Mouse (Mus musculus) limb, embryonic 15.5 days (tissue): Measurements from ENCODE around the gene Map4k2. TPM values are rescaled to one million over a fixed set of nuclear protein-coding genes. Genes with fewer than 3 reads are reported as not detected.

Experiments
- ATAC-seq: fragments of 200-750 bp; cut with Nextera tagmentation; 2 replicates; pipeline ENCODE4 v1.8.0; 2017; ENCODE audit warnings: low read depth, moderate TSS enrichment; ENCODE audit not compliant: insufficient number of reproducible peaks, low FRiP score, low TSS enrichment
- H3K27ac ChIP-seq: fragments of 300-500 bp; sonication (generic); 2 replicates; pipeline ENCODE4 v1.5.1; 2015; ENCODE audit warnings: moderate library complexity, mild to moderate bottlenecking, inconsistent platforms
- H3K27me3 ChIP-seq: fragments of 300-500 bp; sonication (generic); 2 replicates; pipeline ENCODE4 v1.6.1; 2015; ENCODE audit warnings: inconsistent platforms
- H3K36me3 ChIP-seq: fragments of 300-500 bp; sonication (generic); 2 replicates; pipeline ENCODE4 v1.6.1; 2015; ENCODE audit warnings: inconsistent platforms
- H3K4me1 ChIP-seq: fragments of 300-500 bp; sonication (generic); 2 replicates; pipeline ENCODE4 v1.6.1; 2015; ENCODE audit warnings: inconsistent platforms
- H3K4me2 ChIP-seq: fragments of 300-500 bp; sonication (generic); 2 replicates; pipeline ENCODE4 v1.6.1; 2015; ENCODE audit warnings: mild to moderate bottlenecking, inconsistent platforms
- H3K4me3 ChIP-seq: fragments of 300-500 bp; sonication (generic); 2 replicates; pipeline ENCODE4 v1.5.1; 2015; ENCODE audit warnings: mild to moderate bottlenecking, inconsistent platforms
- H3K9ac ChIP-seq: fragments of 300-500 bp; sonication (generic); 2 replicates; pipeline ENCODE4 v1.6.1; 2015; ENCODE audit warnings: inconsistent platforms
- H3K9me3 ChIP-seq: fragments of 300-500 bp; sonication (generic); 2 replicates; pipeline ENCODE4 v1.6.1; 2016; ENCODE audit warnings: inconsistent platforms
- WGBS: fragments of 180-500 bp; shearing (Covaris S2); methylation state at CpG from one replicate; pipeline ENCODE4 v1.1.7; 2015; 5-methylcytosine and 5-hydroxymethylcytosine counted together
- polyA plus RNA-seq: library from polyadenylated mRNA; unstranded; fragments of >200 nt; fragmentation: Nextera tagmentation; extraction: Ambion mirVana; gene quantifications from 2 replicates; pipeline ENCODE4 v1.2.1, GENCODE M21; 2015

The Map4k2 gene
- polyA plus RNA-seq, 1 experiment from 2014 or later: 16.2 TPM

- H3K9me3 ChIP-seq: no peaks in the 10 kb centered on the region
- H3K4me2 ChIP-seq: no peak overlapping the region
- 0 out of 2 replicates have a peak, but pooled peaks cover 4% of the 10 kb centered on the region for H3K4me1 ChIP-seq
- H3K9ac ChIP-seq: no peak overlapping the region
- WGBS: 66% methylated on average over 8 of the region's 8 CpGs
- H3K27ac ChIP-seq: no peak overlapping the region
- H3K27me3 ChIP-seq: no peaks in the 10 kb centered on the region
- peaks cover 90% of the 10 kb centered on the region for H3K36me3 ChIP-seq
- no peak for ATAC-seq
- no peak overlapping the region for H3K4me3 ChIP-seq
These were observed 19.6 kb upstream of the Map4k2 start for GRCm38 (mm10) chr19:6321358-6321757.

- H3K9me3 ChIP-seq: no peaks in the 10 kb centered on the region
- 69% methylated on average over 33 of the region's 33 CpGs for WGBS
- H3K27me3 ChIP-seq: no peaks in the 10 kb centered on the region
- no peak overlapping the region for H3K4me3 ChIP-seq
- H3K27ac ChIP-seq: no peak overlapping the region
- H3K4me1 ChIP-seq: 0 out of 2 replicates have a peak, but pooled peaks cover 4% of the 10 kb centered on the region
- H3K4me2 ChIP-seq: no peak overlapping the region
- peaks cover 83% of the 10 kb centered on the region for H3K36me3 ChIP-seq
- no peak for ATAC-seq
- no peak overlapping the region for H3K9ac ChIP-seq
These were observed 18.9 kb upstream of the Map4k2 start for GRCm38 (mm10) chr19:6321786-6322621.

- no peak for ATAC-seq
- 83% methylated on average over 9 of the region's 9 CpGs for WGBS
These were observed 16.2 kb upstream of the Map4k2 start for GRCm38 (mm10) chr19:6324751-6325150.

GRCm38 (mm10) chr19:6331178-6331577 lies 9.8 kb upstream of the Map4k2 start:
- no peaks in the 10 kb centered on the region for H3K27me3 ChIP-seq
- H3K36me3 ChIP-seq: no peaks in the 10 kb centered on the region
- no peak overlapping the region for H3K9ac ChIP-seq
- no peak for ATAC-seq
- H3K4me3 ChIP-seq: no peak overlapping the region
- H3K9me3 ChIP-seq: no peaks in the 10 kb centered on the region
- WGBS: 50% methylated on average over 5 of the region's 5 CpGs
- no peak overlapping the region for H3K27ac ChIP-seq
- H3K4me2 ChIP-seq: no peak overlapping the region
- H3K4me1 ChIP-seq: peaks cover 13% of the 10 kb centered on the region

More at GRCm38 (mm10) chr19:6324751-6325150, 16.2 kb upstream of the Map4k2 start:
- H3K27me3 ChIP-seq: no peaks in the 10 kb centered on the region
- no peak overlapping the region for H3K27ac ChIP-seq
- peaks cover 57% of the 10 kb centered on the region for H3K36me3 ChIP-seq
- H3K4me2 ChIP-seq: no peak overlapping the region
- H3K4me1 ChIP-seq: 0 out of 2 replicates have a peak, but pooled peaks cover 4% of the 10 kb centered on the region
- no peak overlapping the region for H3K4me3 ChIP-seq
- no peak overlapping the region for H3K9ac ChIP-seq
- no peaks in the 10 kb centered on the region for H3K9me3 ChIP-seq

GRCm38 (mm10) chr19:6331719-6332516 lies 9.0 kb upstream of the Map4k2 start:
- Histone ChIP-seq H3K4me2 (0 out of 2 replicates have a peak overlapping the region, but pooled peaks have one; percentile 10), H3K9ac (no peak overlapping the region), H3K4me1 (peaks cover 20% of the 10 kb centered on the region), H3K27ac (no peak overlapping the region), H3K4me3 (no peak overlapping the region), H3K36me3 (peaks cover 3% of the 10 kb centered on the region), H3K9me3 (no peaks in the 10 kb centered on the region), H3K27me3 (no peaks in the 10 kb centered on the region)
- ATAC-seq: no peak
- WGBS: 24% methylated on average over 13 of the region's 13 CpGs

- H3K36me3 ChIP-seq: peaks cover 24% of the 10 kb centered on the region
- no peak overlapping the region for H3K9ac ChIP-seq
- H3K4me1 ChIP-seq: peaks cover 28% of the 10 kb centered on the region
- peak overlapping the region; percentile 79 for H3K4me3 ChIP-seq
- H3K27ac ChIP-seq: peak overlapping the region; percentile 89
- ATAC-seq: peak; percentile 14; the same call in 1 of the 2 replicates
- no peaks in the 10 kb centered on the region for H3K9me3 ChIP-seq
- no peaks in the 10 kb centered on the region for H3K27me3 ChIP-seq
- 57% methylated on average over 9 of the region's 9 CpGs for WGBS
- H3K4me2 ChIP-seq: peak overlapping the region; percentile 81
These were observed 7.0 kb upstream of the Map4k2 start for GRCm38 (mm10) chr19:6333761-6334595.

- peak within 1 kb of the TSS; percentile 67 for H3K9ac ChIP-seq
- ATAC-seq: peak; percentile 94
- peaks cover 33% of the 10 kb centered on the region for H3K36me3 ChIP-seq
- peak within 1 kb of the TSS; percentile 89 for H3K27ac ChIP-seq
- peaks cover 28% of the 10 kb centered on the region for H3K4me1 ChIP-seq
- no peaks in the 10 kb centered on the region for H3K27me3 ChIP-seq
- peak within 1 kb of the TSS; percentile 79 for H3K4me3 ChIP-seq
- peak within 1 kb of the TSS; percentile 81 for H3K4me2 ChIP-seq
- under 1% methylated on average over 43 of the region's 43 CpGs for WGBS
- no peaks in the 10 kb centered on the region for H3K9me3 ChIP-seq
These were observed 6.1 kb upstream of the Map4k2 start, which contains the start of gene Men1 for GRCm38 (mm10) chr19:6334673-6335457. Gene Men1 (plus strand): TSS chr19:6334979.

GRCm38 (mm10) chr19:6335458-6335827 lies 5.5 kb upstream of the Map4k2 start:
- peak overlapping the region; percentile 79 for H3K4me3 ChIP-seq
- H3K9ac ChIP-seq: peak overlapping the region; percentile 67
- H3K27ac ChIP-seq: peak overlapping the region; percentile 89
- no peaks in the 10 kb centered on the region for H3K27me3 ChIP-seq
- H3K36me3 ChIP-seq: peaks cover 38% of the 10 kb centered on the region
- ATAC-seq: no peak
- H3K4me2 ChIP-seq: peak overlapping the region; percentile 81
- under 1% methylated on average over 25 of the region's 25 CpGs for WGBS
- H3K9me3 ChIP-seq: no peaks in the 10 kb centered on the region
- peaks cover 34% of the 10 kb centered on the region for H3K4me1 ChIP-seq

- H3K9me3 ChIP-seq: no peaks in the 10 kb centered on the region
- peaks cover 39% of the 10 kb centered on the region for H3K36me3 ChIP-seq
- H3K4me3 ChIP-seq: peak overlapping the region; percentile 79; the same call in 1 of the 2 replicates
- H3K27ac ChIP-seq: no peak overlapping the region
- WGBS: 87% methylated on average over 10 of the region's 10 CpGs
- no peak overlapping the region; the same call in 1 of the 2 replicates for H3K9ac ChIP-seq
- H3K4me1 ChIP-seq: peaks cover 47% of the 10 kb centered on the region
- H3K27me3 ChIP-seq: no peaks in the 10 kb centered on the region
- peak overlapping the region; percentile 81 for H3K4me2 ChIP-seq
- ATAC-seq: no peak
These were observed 4.0 kb upstream of the Map4k2 start for GRCm38 (mm10) chr19:6336920-6337319.

GRCm38 (mm10) chr19:6338171-6338570 lies 2.8 kb upstream of the Map4k2 start:
- Histone ChIP-seq H3K27ac (no peak overlapping the region), H3K4me3 (no peak overlapping the region), H3K27me3 (no peaks in the 10 kb centered on the region), H3K4me2 (no peak overlapping the region), H3K36me3 (peaks cover 46% of the 10 kb centered on the region), H3K4me1 (peaks cover 54% of the 10 kb centered on the region), H3K9me3 (no peaks in the 10 kb centered on the region), H3K9ac (no peak overlapping the region)
- 95% methylated on average over 7 of the region's 7 CpGs for WGBS
- ATAC-seq: no peak
